In genomic region chr7:137010451-137010850, GRCm38 (mm10) we compare ENCODE assay signal across 21 mouse cellular contexts.
DNase-seq lines count a peak whose midpoint lies in the region; ATAC-seq and TF ChIP-seq lines count a peak whose summit lies in the region.
"Had no signal": no experiment of that assay in that cellular context is flagged by ENCODE, and none has a peak within 500 bp of the region (broad histone marks: within the 10 kb centered on the region; RNA-seq: fewer than 3 reads in every experiment).

No protein-coding gene starts in this region.

- intact Hi-C loops in heart, postnatal 25 days (cut with DNase I) = no loop called here
- intact Hi-C loops in heart, postnatal 14 days (cut with DNase I) = no loop called here

- H3K9me3 ChIP-seq in intestine, embryonic 16.5 days (ENCODE audit: control insufficient read depth, low read length) = no peaks in the 10 kb centered on the region
- no peaks in the 10 kb centered on the region for H3K9me3 ChIP-seq in intestine, postnatal 0 days (ENCODE audit: control insufficient read depth)
- H3K9me3 ChIP-seq in heart, postnatal 0 days (replicated peaks; ENCODE audit: control insufficient read depth, low read length) = no peaks in the 10 kb centered on the region
- H3K9me3 ChIP-seq: forebrain, embryonic 15.5 days; hindbrain, embryonic 10.5 days; intestine, embryonic 15.5 days had no signal

- no peaks in the 10 kb centered on the region for H3K27me3 ChIP-seq in intestine, embryonic 16.5 days (replicated peaks; ENCODE audit: control insufficient read depth, insufficient read depth, low read length)
- no peaks in the 10 kb centered on the region for H3K27me3 ChIP-seq in intestine, postnatal 0 days (replicated peaks; ENCODE audit: control insufficient read depth, insufficient read depth, low read length)
- H3K27me3 ChIP-seq in heart, postnatal 0 days (ENCODE audit: control insufficient read depth, insufficient read depth, low read length) = peaks cover 7% of the 10 kb centered on the region; the same call in 1 of the 2 replicates
- H3K27me3 ChIP-seq: CH12.LX; forebrain, embryonic 15.5 days; intestine, embryonic 15.5 days; Patski had no signal

- no peak for TF ChIP-seq CTCF in intestine, postnatal 0 days (IDR thresholded peaks at IDR 0.05; ENCODE audit: low read depth)
- no peak for TF ChIP-seq CTCF in heart, postnatal 0 days (IDR thresholded peaks at IDR 0.05; ENCODE audit: low read depth)

- no peak for TF ChIP-seq EP300 in heart, postnatal 0 days (IDR thresholded peaks at IDR 0.05; ENCODE audit: low read depth)

- no peak overlapping the region for H3K4me3 ChIP-seq in intestine, embryonic 16.5 days (ENCODE audit: low read length)
- H3K4me3 ChIP-seq in intestine, postnatal 0 days (ENCODE audit: low read depth, low read length) = no peak overlapping the region
- no peak overlapping the region for H3K4me3 ChIP-seq in heart, postnatal 0 days (ENCODE audit: low read depth, low read length)
- H3K4me3 ChIP-seq: forebrain, embryonic 15.5 days; heart, embryonic 13.5 days; hindbrain, embryonic 10.5 days; intestine, embryonic 15.5 days had no signal

- 59% methylated on average over 2 of the region's 2 CpGs for WGBS in intestine, embryonic 16.5 days
- 69% methylated on average over 2 of the region's 2 CpGs for WGBS in intestine, postnatal 0 days
- 69% methylated on average over 2 of the region's 2 CpGs for WGBS in heart, postnatal 0 days

- H3K36me3 ChIP-seq in intestine, embryonic 16.5 days (ENCODE audit: control insufficient read depth, insufficient read depth, low read length) = no peaks in the 10 kb centered on the region
- H3K36me3 ChIP-seq in intestine, postnatal 0 days (ENCODE audit: control insufficient read depth, insufficient read depth) = no peaks in the 10 kb centered on the region
- no peaks in the 10 kb centered on the region for H3K36me3 ChIP-seq in heart, postnatal 0 days (replicated peaks; ENCODE audit: control insufficient read depth, insufficient read depth, low read length)
- H3K36me3 ChIP-seq: forebrain, embryonic 15.5 days; heart, embryonic 13.5 days; hindbrain, embryonic 10.5 days; intestine, embryonic 15.5 days had no signal

- DNase-seq in heart, adult 11 months = peak; percentile 94
- DNase-seq in heart, postnatal 25 days (ENCODE audit: low spot score) = no peak
- DNase-seq in heart, postnatal 0 days (ENCODE audit: low spot score) = peak; percentile 13
- peak; percentile 6 to 40 for DNase-seq in heart, postnatal 14 days
- no peak for DNase-seq in adrenal gland, postnatal 36 days
- DNase-seq in adrenal gland, adult (ENCODE audit: inconsistent age in 2 of 2, low spot score in 1 of 2) = no peak
- DNase-seq: adrenal gland, adult 2 months; adrenal gland, postnatal 25 days; cerebellum, adult 2 months; gastrocnemius, postnatal 10 days; kidney, adult 9 months had no signal

- H3K4me1 ChIP-seq in intestine, embryonic 16.5 days (ENCODE audit: control insufficient read depth, insufficient read depth, low read length) = no peaks in the 10 kb centered on the region
- no peaks in the 10 kb centered on the region for H3K4me1 ChIP-seq in intestine, postnatal 0 days (replicated peaks; ENCODE audit: control insufficient read depth, insufficient read depth, low read length)
- 0 out of 2 replicates have a peak, but pooled peaks cover 5% of the 10 kb centered on the region for H3K4me1 ChIP-seq in heart, postnatal 0 days (ENCODE audit: control insufficient read depth, insufficient read depth)
- H3K4me1 ChIP-seq: intestine, embryonic 15.5 days had no signal

- H3K27ac ChIP-seq in intestine, embryonic 16.5 days (ENCODE audit: low read length) = 0 out of 2 replicates have a peak overlapping the region, but pooled peaks have one; percentile 10
- H3K27ac ChIP-seq in intestine, postnatal 0 days (ENCODE audit: low read depth, low read length) = no peak overlapping the region
- no peak overlapping the region for H3K27ac ChIP-seq in heart, postnatal 0 days (ENCODE audit: low read depth)
- H3K27ac ChIP-seq: forebrain, embryonic 15.5 days; heart, embryonic 13.5 days; hindbrain, embryonic 10.5 days; hindbrain, embryonic 14.5 days; intestine, embryonic 15.5 days had no signal

- H3K4me2 ChIP-seq in intestine, embryonic 16.5 days (ENCODE audit: low read depth, low read length) = no peak overlapping the region
- no peak overlapping the region for H3K4me2 ChIP-seq in intestine, postnatal 0 days (replicated peaks; ENCODE audit: low read depth)
- H3K4me2 ChIP-seq in heart, postnatal 0 days (ENCODE audit: low read depth, low read length) = no peak overlapping the region
- H3K4me2 ChIP-seq: forebrain, embryonic 15.5 days; hindbrain, embryonic 14.5 days; intestine, embryonic 15.5 days had no signal

- ATAC-seq in intestine, embryonic 16.5 days = no peak
- ATAC-seq in intestine, postnatal 0 days = no peak
- ATAC-seq in heart, postnatal 0 days (ENCODE audit: insufficient read depth, low read depth) = no peak
- ATAC-seq: activated CD4-positive, CD25-positive, alpha-beta regulatory T cell, adult 4 months; forebrain, embryonic 15.5 days; intestine, embryonic 15.5 days; Patski had no signal

- no peak overlapping the region for H3K9ac ChIP-seq in intestine, embryonic 16.5 days (ENCODE audit: low read depth, low read length)
- H3K9ac ChIP-seq in intestine, postnatal 0 days (ENCODE audit: low read depth, low read length) = no peak overlapping the region
- H3K9ac ChIP-seq in heart, postnatal 0 days (replicated peaks; ENCODE audit: low read depth, low read length) = no peak overlapping the region
- H3K9ac ChIP-seq: forebrain, embryonic 15.5 days; heart, embryonic 13.5 days; hindbrain, embryonic 14.5 days; intestine, embryonic 15.5 days had no signal

Comparison
In these comparisons a context has a peak if more than half of its experiments do, and no peak if none do; other contexts are left out.
1. DNase-seq: peak in heart, adult 11 months (single experiment), heart, postnatal 0 days (single experiment) and heart, postnatal 14 days (2 of 2); none in heart, postnatal 25 days (single experiment), adrenal gland, postnatal 36 days (0 of 2) and adrenal gland, adult (0 of 2).